Mouse (Mus musculus): ENCODE data around the gene Pam.

DNA sequence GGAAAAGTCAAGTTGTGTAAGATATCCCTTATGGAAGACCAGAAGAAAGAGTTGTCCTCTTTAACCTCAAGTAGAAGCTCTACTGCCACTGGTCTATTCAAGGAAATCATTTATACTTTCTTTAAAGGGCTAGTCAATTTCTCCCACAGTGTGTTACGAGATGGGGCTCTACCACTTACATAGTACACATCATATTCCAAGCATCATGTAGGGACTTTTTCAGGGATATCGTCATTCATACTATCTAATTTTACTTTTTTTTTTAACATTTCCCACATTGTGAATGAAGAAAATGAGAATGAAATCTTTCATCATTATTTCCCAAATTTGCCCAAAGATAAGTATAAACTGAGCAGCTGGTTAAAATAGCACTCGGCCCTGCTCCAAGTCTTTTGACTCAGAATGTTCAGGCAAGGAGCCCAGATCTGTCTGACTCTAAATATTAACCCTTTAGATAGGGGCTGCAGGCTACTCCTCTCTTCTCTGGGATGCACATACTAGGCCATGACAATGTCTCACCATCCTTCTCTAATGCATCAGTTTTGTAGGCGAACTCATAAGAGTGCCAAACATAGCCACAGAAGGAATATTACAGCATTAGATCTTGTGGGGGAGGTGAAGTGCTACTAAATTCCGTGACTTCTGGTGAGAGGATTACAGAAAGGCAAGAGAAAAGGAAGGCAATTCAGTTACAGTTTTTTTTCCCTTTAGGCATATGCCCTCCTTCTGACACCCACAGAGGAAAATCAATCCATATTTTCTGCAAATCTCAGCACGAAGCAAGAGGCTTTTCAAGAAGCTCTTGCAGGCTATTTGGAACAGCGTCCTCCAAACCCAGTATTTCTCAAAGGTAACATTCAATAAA, 92.7 kb downstream of the Pam start:
- no peak for TF ChIP-seq CTCF (IDR thresholded peaks at IDR 0.05; ENCODE audit: low read depth)
- TF ChIP-seq EP300 (optimal IDR thresholded peaks at IDR 0.05): no peak

Measured in stomach, postnatal 0 days (tissue).